Mouse (Mus musculus) adrenal gland, postnatal 4 days (tissue): ENCODE measurements around the gene Mgl2. TPM values are rescaled to one million over a fixed set of nuclear protein-coding genes. Genes with fewer than 3 reads are reported as not detected.
"Not testable (repeated sequence)": the region's sequence is repeated elsewhere in the genome, so short reads cannot be mapped to it uniquely, and the experiment has no call there.

Experiments
- DNase-seq, 2 experiments: peaks; one replicate each; pipeline ENCODE4 v3.0.0; 2021 to 2022; ENCODE audit warnings: low spot score in 2 of 2, mixed read lengths in 2 of 2
- total RNA-seq, 2 experiments: library from RNA; stranded (reverse); gene quantifications; 2 replicates each; pipeline ENCODE4 v1.2.3; 2021

Gene Mgl2
- total RNA-seq, 2 experiments from 2014 or later = 0.90 to 1.7 TPM

DNA sequence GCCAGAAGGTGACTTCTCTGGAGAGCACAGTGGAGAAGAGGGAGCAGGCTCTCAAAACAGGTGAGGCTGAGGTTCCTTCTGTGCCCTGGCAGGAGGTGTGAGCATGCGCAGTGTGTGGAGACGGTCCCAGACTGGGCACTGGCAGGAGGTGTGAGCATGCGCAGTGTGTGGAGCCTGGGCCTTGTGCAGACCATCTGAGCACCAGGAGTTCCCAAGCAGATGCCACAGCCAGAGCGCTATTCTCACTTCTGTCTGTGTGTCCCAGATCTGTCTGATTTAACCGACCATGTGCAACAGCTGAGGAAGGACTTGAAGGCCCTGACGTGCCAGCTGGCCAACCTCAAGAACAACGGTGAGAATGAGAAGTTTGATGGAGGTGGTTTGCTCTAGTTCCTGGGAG is 39.3 kb downstream of the Mgl2 start:
- not testable (repeated sequence) for DNase-seq

DNA sequence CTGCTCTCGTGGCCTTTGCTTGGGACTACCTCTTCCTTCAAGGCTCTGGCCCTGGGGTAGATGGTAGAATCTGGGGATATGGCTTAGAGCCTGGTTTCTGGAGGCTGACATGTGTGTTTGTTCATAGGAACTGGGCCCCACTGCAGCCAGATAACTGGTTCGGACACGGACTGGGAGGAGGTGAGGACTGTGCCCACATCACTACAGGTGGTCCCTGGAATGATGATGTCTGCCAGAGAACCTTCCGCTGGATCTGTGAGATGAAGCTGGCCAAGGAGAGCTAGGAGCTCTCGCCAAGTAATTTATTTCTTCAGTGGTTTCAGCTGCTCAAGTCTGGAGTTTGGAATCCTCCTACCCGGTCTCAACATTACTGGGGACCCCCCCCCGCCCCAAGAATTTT is 40.2 kb downstream of the Mgl2 start:
- DNase-seq = no peak

DNA sequence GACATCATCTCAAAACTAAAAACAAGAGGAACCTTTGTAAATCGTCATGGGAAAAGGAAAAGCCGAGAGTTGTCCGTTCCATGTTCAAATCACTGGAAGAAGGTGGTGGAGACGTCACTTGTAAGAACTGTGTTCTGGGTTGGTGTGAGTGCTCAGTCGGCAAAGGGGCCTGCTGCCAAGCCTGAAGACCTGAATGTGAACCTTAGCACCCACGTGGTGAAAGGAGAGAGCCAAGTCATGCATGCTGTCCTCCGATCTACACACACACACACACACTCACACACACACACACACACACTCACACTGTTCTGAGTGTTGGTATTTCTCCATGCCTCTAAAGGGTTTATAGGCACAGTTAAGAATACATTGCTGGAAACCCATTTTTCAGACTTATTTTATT is 41.1 kb downstream of the Mgl2 start:
- DNase-seq = no peak

DNA sequence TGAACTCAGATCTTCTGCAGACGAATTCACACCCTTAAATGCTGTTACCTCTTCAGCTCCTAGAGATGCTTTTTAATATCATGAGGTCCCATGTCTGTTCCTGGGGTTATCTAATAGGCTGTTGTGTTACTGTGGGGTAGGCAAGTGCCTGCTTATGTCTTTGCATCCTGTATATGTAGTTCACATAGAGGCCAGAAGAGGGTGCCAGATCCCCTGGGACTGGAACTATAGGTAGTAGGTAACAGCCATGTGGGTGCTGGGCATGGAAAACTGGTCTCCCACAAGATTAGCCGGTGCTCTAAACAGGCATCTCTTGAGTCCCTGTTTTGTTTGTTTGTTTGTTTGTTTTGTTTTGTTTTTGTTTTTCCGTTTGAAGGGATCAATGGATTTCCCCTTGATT is 41.7 kb downstream of the Mgl2 start:
- no peak for DNase-seq

DNA sequence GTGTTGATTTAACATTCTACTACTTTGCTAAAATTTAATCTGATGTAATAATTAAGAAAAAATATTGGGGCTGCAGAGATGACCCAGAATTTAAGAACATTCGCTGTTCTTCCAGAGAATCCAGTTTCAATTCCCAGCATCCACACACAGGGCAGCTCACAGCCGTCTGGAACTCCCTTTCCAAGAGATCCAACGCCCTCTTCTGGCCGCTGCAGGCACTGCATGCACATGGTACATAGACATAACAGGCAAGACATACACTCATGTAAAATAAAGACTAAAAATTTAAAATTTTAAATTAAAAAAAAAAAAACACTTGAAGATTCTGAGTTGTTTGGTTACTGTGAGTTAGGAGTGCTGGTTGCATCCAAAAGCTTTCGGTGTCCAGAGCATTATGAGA is 42.2 kb downstream of the Mgl2 start:
- DNase-seq = no peak

DNA sequence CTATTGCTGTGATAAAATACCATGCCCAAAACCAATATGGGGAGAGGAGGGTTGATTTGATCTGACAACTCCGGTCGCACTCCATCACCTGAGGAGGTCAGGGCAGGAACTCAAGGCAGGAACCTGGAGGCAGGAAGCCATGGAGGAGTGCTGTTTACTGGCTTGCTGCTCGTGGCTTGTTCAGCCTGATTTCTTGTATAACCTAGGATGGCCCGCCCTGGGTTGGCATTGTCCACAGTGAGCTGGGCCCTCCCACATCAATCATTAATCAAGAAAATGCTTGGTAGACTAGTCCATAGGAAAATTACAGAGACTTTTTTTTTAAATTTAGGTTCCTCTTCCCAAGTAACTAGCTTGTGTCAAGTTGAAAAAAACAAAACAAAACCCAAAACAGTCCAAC is 44.4 kb downstream of the Mgl2 start:
- no peak for DNase-seq

DNA sequence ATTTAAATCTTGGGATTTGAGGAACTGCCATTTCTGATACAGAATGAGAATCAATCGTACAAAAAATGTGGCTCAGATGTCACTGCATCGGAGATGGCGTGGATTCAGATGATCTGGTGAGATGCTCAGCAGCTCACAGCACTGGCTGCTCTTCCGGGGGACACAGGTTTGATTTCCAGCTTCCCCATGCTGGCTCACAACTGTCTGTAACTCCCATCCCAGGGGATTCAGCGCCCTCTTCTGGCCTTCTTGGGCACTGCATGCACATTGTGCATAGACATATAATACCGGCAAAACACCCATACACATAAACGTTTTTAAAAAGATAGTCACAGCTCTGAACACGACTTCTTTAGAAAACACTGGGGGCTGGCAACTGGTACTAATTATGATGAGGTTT is 47.5 kb downstream of the Mgl2 start:
- DNase-seq = no peak

DNA sequence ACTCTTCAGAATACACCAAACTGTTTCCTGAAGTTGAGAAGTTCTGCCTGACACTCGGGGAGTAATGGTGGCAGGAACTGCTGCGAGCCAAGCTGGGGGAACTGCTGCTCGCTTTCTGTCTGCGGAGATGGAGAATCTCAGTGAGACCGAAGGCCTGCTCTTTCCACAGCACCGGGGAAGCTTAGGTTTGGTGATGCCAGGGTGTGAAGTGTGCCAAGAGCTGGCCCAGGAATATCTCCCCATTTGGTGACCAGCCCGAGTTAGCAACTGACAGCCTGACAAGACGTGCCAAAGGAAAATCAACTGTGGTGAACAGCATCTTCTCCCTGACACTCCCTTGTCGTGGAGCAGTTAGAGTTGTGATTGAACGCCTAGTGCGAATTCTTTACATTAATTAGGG is 48.2 kb downstream of the Mgl2 start:
- DNase-seq = no peak

DNA sequence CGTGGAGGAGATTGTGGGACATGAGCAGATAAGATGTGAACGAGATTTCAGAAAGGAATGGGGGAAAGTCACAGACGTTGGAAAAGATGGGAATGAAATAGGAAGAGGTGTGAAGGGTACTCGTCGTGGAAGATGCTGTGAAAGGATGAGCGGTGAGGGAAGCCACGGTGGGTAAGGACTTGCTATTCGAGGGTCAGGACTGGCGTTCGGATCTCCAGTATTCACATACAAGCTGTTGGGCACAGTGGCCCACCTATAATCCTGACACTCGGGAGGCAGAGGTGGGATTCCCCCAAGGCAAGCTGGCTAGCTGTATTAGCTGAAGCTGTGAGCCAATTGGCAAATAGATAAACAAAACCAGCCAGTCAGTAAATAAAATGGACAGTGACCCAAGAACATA is 48.6 kb downstream of the Mgl2 start:
- no peak for DNase-seq

DNA sequence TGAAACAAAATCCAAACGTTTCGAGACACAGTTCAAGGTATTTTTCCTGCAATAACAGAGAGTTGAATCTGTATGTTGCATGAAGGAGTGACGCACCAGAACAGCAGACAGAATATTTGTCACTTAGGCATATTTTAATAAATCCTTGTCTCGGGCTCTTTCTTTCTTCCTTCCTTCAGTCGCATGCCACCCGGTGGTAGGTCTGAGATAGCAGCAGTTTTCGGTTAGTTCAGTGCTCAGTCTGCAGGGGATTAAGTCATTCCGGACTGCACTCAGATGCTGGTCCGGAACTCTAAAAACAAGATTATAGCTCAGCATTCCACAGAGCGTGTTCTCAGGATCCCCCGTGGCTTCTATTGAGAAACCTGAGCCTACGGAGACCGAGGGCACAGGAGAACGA is 49.3 kb downstream of the Mgl2 start:
- DNase-seq = no peak

DNA sequence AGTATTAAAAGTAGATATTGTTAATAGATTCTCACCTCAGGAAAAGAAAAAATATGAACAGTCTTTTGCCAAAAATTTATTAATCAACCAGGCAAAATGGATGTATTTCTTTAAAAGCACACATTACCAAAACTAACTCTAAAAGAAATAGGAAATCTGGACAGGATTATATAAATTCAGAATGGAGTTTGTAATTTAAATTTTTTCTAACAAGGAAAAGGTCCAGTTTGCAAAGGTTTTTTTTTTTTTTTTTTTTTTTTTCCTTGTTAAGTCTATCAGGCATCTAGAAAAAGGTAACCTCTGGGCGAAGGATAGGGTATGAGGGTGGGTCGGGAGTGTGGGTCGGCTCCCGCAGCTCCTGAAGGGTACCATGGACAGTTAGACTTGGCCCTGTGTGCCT is 50.4 kb downstream of the Mgl2 start:
- no peak for DNase-seq

DNA sequence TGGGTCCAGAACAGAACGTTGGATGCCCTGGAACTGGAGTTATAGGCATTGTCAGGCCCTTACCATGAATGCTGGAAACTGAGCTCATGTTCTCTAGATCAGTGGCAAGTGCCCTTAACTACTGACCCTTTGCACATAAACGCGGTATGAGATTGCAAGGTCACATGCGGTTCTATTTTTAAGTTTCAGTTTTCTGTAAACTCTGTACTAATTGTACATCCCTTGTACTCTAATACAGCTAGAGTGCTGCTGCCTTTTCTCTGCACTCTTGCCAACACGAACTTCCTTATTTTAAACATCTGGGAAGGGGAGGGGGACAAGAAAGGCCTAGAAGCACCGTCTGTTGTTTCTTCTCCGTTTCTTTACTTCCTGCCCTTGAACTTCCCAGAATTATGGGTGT is 55.0 kb downstream of the Mgl2 start:
- DNase-seq = no peak

Other genes with a start within 250 kb of the Mgl2 start
- gene Kctd11, start 248.9 kb upstream of the Mgl2 start, total RNA-seq = 1 to 10 TPM; 3.4 to 4.1 TPM
- 1 to 10 TPM; 1.4 to 1.7 TPM for gene Acap1, start 234.8 kb upstream of the Mgl2 start, total RNA-seq
- gene 2810408A11Rik, start 229.3 kb upstream of the Mgl2 start, total RNA-seq = 1 to 10 TPM; 4.8 to 5.6 TPM
- 10 to 100 TPM; 45.9 to 53.3 TPM for gene Neurl4, start 229.3 kb upstream of the Mgl2 start, total RNA-seq
- 10 to 100 TPM; 60.0 to 67.0 TPM for gene Gps2, start 216.4 kb upstream of the Mgl2 start, total RNA-seq
- 100 to 1,000 TPM; 598 to 600 TPM for gene Eif5a, start 208.4 kb upstream of the Mgl2 start, total RNA-seq
- gene Ybx2, start 194.5 kb upstream of the Mgl2 start, total RNA-seq = 10 to 100 TPM in 1 of 2 experiments, 1 to 10 TPM in 1; 9.7 to 20.6 TPM
- gene Slc2a4, start 182.1 kb upstream of the Mgl2 start, total RNA-seq = 10 to 100 TPM; 23.6 to 24.8 TPM
- gene Cldn7, start 165.6 kb upstream of the Mgl2 start, total RNA-seq = 10 to 100 TPM in 1 of 2 experiments, 1 to 10 TPM in 1; 3.1 to 17.3 TPM
- 100 to 1,000 TPM; 119 to 130 TPM for gene Ctdnep1, start 149.2 kb upstream of the Mgl2 start, total RNA-seq
- gene Elp5, start 147.8 kb upstream of the Mgl2 start, total RNA-seq = 10 to 100 TPM; 65.5 to 70.9 TPM
- gene Gabarap, start 139.2 kb upstream of the Mgl2 start, total RNA-seq = 100 to 1,000 TPM; 294 to 311 TPM
- gene Phf23, start 134.6 kb upstream of the Mgl2 start, total RNA-seq = 10 to 100 TPM; 51.4 to 53.4 TPM
- 10 to 100 TPM; 35.5 to 38.2 TPM for gene Dvl2, start 129.7 kb upstream of the Mgl2 start, total RNA-seq
- gene Acadvl, start 114.9 kb upstream of the Mgl2 start, total RNA-seq = 100 to 1,000 TPM; 295 to 378 TPM
- gene Dlg4, start 113.4 kb upstream of the Mgl2 start, total RNA-seq = 10 to 100 TPM; 63.0 to 64.4 TPM
- gene Asgr1, start 76.2 kb upstream of the Mgl2 start, total RNA-seq = 10 to 100 TPM in 1 of 2 experiments, 1 to 10 TPM in 1; 1.7 to 33.7 TPM
- 10 to 100 TPM in 1 of 2 experiments, 1 to 10 TPM in 1; 1.8 to 14.6 TPM for gene Asgr2, start 37.7 kb upstream of the Mgl2 start, total RNA-seq
- 1 to 10 TPM; 2.1 to 3.5 TPM for gene Clec10a, start 25.9 kb downstream of the Mgl2 start, total RNA-seq
- gene Slc16a11, start 82.4 kb downstream of the Mgl2 start, total RNA-seq = 1 to 10 TPM in 1 of 2 experiments, under 1 TPM in 1; 0.71 to 2.9 TPM
- 10 to 100 TPM in 1 of 2 experiments, 1 to 10 TPM in 1; 6.2 to 10.9 TPM for gene Slc16a13, start 90.7 kb downstream of the Mgl2 start, total RNA-seq
- 10 to 100 TPM; 23.8 to 33.4 TPM for gene Bcl6b, start 99.5 kb downstream of the Mgl2 start, total RNA-seq
- gene 0610010K14Rik, start 107.6 kb downstream of the Mgl2 start, total RNA-seq = 10 to 100 TPM; 70.1 to 72.5 TPM
- gene Gm21988, start 109.5 kb downstream of the Mgl2 start, total RNA-seq = 1 to 10 TPM; 4.5 to 8.1 TPM
- gene Rnasek, start 109.5 kb downstream of the Mgl2 start, total RNA-seq = 100 to 1,000 TPM; 160 to 164 TPM
- 1 to 10 TPM; 3.4 to 3.7 TPM for gene Alox12, start 125.0 kb downstream of the Mgl2 start, total RNA-seq
- not detected for gene Alox12e, start 192.3 kb downstream of the Mgl2 start, total RNA-seq
- 1 to 10 TPM in 1 of 2 experiments, under 1 TPM in 1; 0.95 to 1.5 TPM for gene Alox15, start 221.7 kb downstream of the Mgl2 start, total RNA-seq